ENCODE assay signal across 8 mouse cellular contexts in genomic region chr4:49631319-49632138, GRCm38 (mm10). TPM values are rescaled to one million over a fixed set of nuclear protein-coding genes. Genes with fewer than 3 reads are reported as not detected.
DNase-seq lines count a peak whose midpoint lies in the region; ATAC-seq and TF ChIP-seq lines count a peak whose summit lies in the region.

Gene Rnf20 (plus strand): TSS chr4:49632006.

- TF ChIP-seq CTCF in E14TG2a.4 (conservative IDR thresholded peaks at IDR 0.05; ENCODE audit: low read length) = no peak

- WGBS in forebrain, embryonic 11.5 days = 4% methylated on average over 37 of the region's 37 CpGs
- WGBS in heart, embryonic 16.5 days = 3% methylated on average over 37 of the region's 37 CpGs
- WGBS in liver, embryonic 15.5 days (ENCODE audit: insufficient replicate concordance) = 3% methylated on average over 37 of the region's 37 CpGs
- WGBS in neural tube, embryonic 12.5 days = 4% methylated on average over 37 of the region's 37 CpGs

- ATAC-seq in forebrain, embryonic 11.5 days (replicated peaks; ENCODE audit: low FRiP score) = peak; percentile 98
- peak; percentile 97 for ATAC-seq in heart, embryonic 16.5 days (replicated peaks; ENCODE audit: extremely low read depth, insufficient read depth, low FRiP score)
- peak; percentile 95 for ATAC-seq in liver, embryonic 15.5 days (ENCODE audit: insufficient read depth)
- peak; percentile 97 for ATAC-seq in neural tube, embryonic 12.5 days (ENCODE audit: low FRiP score, low read depth)

- peak; percentile 90 for DNase-seq in c-Kit-positive CD71-positive TER-119-negative erythroid progenitor cells, embryonic 14.5 days (ENCODE audit: low read depth)
- peak; percentile 96 for DNase-seq in forebrain, embryonic 11.5 days (ENCODE audit: low spot score)
- peak; percentile 96 for DNase-seq in kidney, postnatal 36 days
- peak; percentile 95 for DNase-seq in testis, postnatal 10 days (ENCODE audit: low spot score)

- H3K36me3 ChIP-seq in E14TG2a.4 (ENCODE audit: insufficient read depth, low read length) = peaks cover 32% of the 10 kb centered on the region
- no peaks in the 10 kb centered on the region; the same call in 1 of the 2 replicates for H3K36me3 ChIP-seq in forebrain, embryonic 11.5 days (ENCODE audit: control insufficient read depth, insufficient read depth, low read length)
- peaks cover 15% of the 10 kb centered on the region for H3K36me3 ChIP-seq in heart, embryonic 16.5 days (ENCODE audit: control insufficient read depth, insufficient read depth)
- peaks cover 25% of the 10 kb centered on the region for H3K36me3 ChIP-seq in liver, embryonic 15.5 days (replicated peaks)
- H3K36me3 ChIP-seq in neural tube, embryonic 12.5 days = peaks cover 19% of the 10 kb centered on the region

- peak within 1 kb of the TSS; percentile 81 for H3K9ac ChIP-seq in forebrain, embryonic 11.5 days (ENCODE audit: low read length)
- peak within 1 kb of the TSS; percentile 97 for H3K9ac ChIP-seq in heart, embryonic 16.5 days (ENCODE audit: low read length)
- H3K9ac ChIP-seq in liver, embryonic 15.5 days = peak within 1 kb of the TSS; percentile 92
- peak within 1 kb of the TSS; percentile 81 for H3K9ac ChIP-seq in neural tube, embryonic 12.5 days

- H3K9me3 ChIP-seq in E14TG2a.4 (ENCODE audit: low read length) = no peaks in the 10 kb centered on the region
- H3K9me3 ChIP-seq in forebrain, embryonic 11.5 days (ENCODE audit: control insufficient read depth, low read length) = no peaks in the 10 kb centered on the region
- no peaks in the 10 kb centered on the region for H3K9me3 ChIP-seq in heart, embryonic 16.5 days (replicated peaks; ENCODE audit: control insufficient read depth, low read length)
- H3K9me3 ChIP-seq in liver, embryonic 15.5 days (replicated peaks) = no peaks in the 10 kb centered on the region
- H3K9me3 ChIP-seq in neural tube, embryonic 12.5 days = no peaks in the 10 kb centered on the region

- H3K27me3 ChIP-seq in E14TG2a.4 (ENCODE audit: insufficient read depth, low read length) = no peaks in the 10 kb centered on the region
- no peaks in the 10 kb centered on the region for H3K27me3 ChIP-seq in forebrain, embryonic 11.5 days (ENCODE audit: control insufficient read depth, insufficient read depth, low read length)
- H3K27me3 ChIP-seq in heart, embryonic 16.5 days (ENCODE audit: control insufficient read depth, insufficient read depth, low read length) = no peaks in the 10 kb centered on the region
- H3K27me3 ChIP-seq in liver, embryonic 15.5 days = no peaks in the 10 kb centered on the region
- H3K27me3 ChIP-seq in neural tube, embryonic 12.5 days (replicated peaks) = no peaks in the 10 kb centered on the region

- peak within 1 kb of the TSS; percentile 97 for H3K4me3 ChIP-seq in E14TG2a.4 (replicated peaks; ENCODE audit: low read length)
- peak within 1 kb of the TSS; percentile 72 for H3K4me3 ChIP-seq in forebrain, embryonic 11.5 days (ENCODE audit: low read depth, low read length)
- peak within 1 kb of the TSS; percentile 98 for H3K4me3 ChIP-seq in heart, embryonic 16.5 days (ENCODE audit: low read length)
- H3K4me3 ChIP-seq in liver, embryonic 15.5 days (replicated peaks) = peak within 1 kb of the TSS; percentile 95
- H3K4me3 ChIP-seq in neural tube, embryonic 12.5 days = peak within 1 kb of the TSS; percentile 81

- peaks cover 9% of the 10 kb centered on the region; the same call in 1 of the 2 replicates for H3K4me1 ChIP-seq in E14TG2a.4 (replicated peaks; ENCODE audit: low read depth, low read length)
- no peaks in the 10 kb centered on the region; the same call in 1 of the 2 replicates for H3K4me1 ChIP-seq in forebrain, embryonic 11.5 days (replicated peaks; ENCODE audit: control insufficient read depth, insufficient read depth, low read length)
- peaks cover 15% of the 10 kb centered on the region for H3K4me1 ChIP-seq in heart, embryonic 16.5 days (ENCODE audit: control insufficient read depth, insufficient read depth, low read length)
- H3K4me1 ChIP-seq in liver, embryonic 15.5 days (replicated peaks) = peaks cover 17% of the 10 kb centered on the region
- peaks cover 4% of the 10 kb centered on the region; the same call in 1 of the 2 replicates for H3K4me1 ChIP-seq in neural tube, embryonic 12.5 days

- H3K27ac ChIP-seq in forebrain, embryonic 11.5 days (ENCODE audit: low read depth, low read length) = peak within 1 kb of the TSS; percentile 67
- H3K27ac ChIP-seq in heart, embryonic 16.5 days (ENCODE audit: low read length) = peak within 1 kb of the TSS; percentile 95
- H3K27ac ChIP-seq in liver, embryonic 15.5 days (replicated peaks) = peak within 1 kb of the TSS; percentile 91
- peak within 1 kb of the TSS; percentile 76 for H3K27ac ChIP-seq in neural tube, embryonic 12.5 days

- peak within 1 kb of the TSS; percentile 72 for H3K4me2 ChIP-seq in forebrain, embryonic 11.5 days (ENCODE audit: low read depth, low read length, severe bottlenecking)
- peak within 1 kb of the TSS; percentile 96 for H3K4me2 ChIP-seq in heart, embryonic 16.5 days (ENCODE audit: low read depth, low read length)
- peak within 1 kb of the TSS; percentile 80 for H3K4me2 ChIP-seq in liver, embryonic 15.5 days
- H3K4me2 ChIP-seq in neural tube, embryonic 12.5 days (replicated peaks) = peak within 1 kb of the TSS; percentile 81

RNA-seq across cellular contexts. Expression of gene Rnf20, which starts in this region (rescaled TPM):
- 71.7 and 76.9 TPM in 2 replicates for polyA plus RNA-seq in forebrain, embryonic 11.5 days (2014; fragmentation: Nextera tagmentation; extraction: Ambion mirVana)
- 22.0 and 22.1 TPM in 2 replicates for polyA plus RNA-seq in heart, embryonic 16.5 days (2015; fragmentation: Nextera tagmentation; extraction: Ambion mirVana)
- polyA plus RNA-seq in liver, embryonic 15.5 days (2015; fragmentation: Nextera tagmentation; extraction: Ambion mirVana) = 14.1 and 14.2 TPM in 2 replicates
- polyA plus RNA-seq in neural tube, embryonic 12.5 days (2016; fragmentation: Nextera tagmentation; extraction: Ambion mirVana) = 57.4 and 62.8 TPM in 2 replicates

Comparison
In these comparisons a context has a peak if more than half of its experiments do, and no peak if none do; other contexts are left out.
1. Peak in every context shown above with its lines: DNase-seq, ATAC-seq, H3K4me3 ChIP-seq and H3K27ac ChIP-seq.